Mouse (Mus musculus) intestine, embryonic 16.5 days (tissue): ENCODE measurements around the gene Tvp23b. TPM values are rescaled to one million over a fixed set of nuclear protein-coding genes. Genes with fewer than 3 reads are reported as not detected.

Source experiments
- ATAC-seq: fragments of 200-750 bp; cut with Nextera tagmentation; 2 replicates; pipeline ENCODE4 v1.8.0; 2017; ENCODE audit warnings: moderate TSS enrichment, moderate library complexity
- H3K27ac ChIP-seq: fragments of 300-500 bp; sonication (generic); 2 replicates; pipeline ENCODE4 v1.5.1; 2014; ENCODE audit warnings: mild to moderate bottlenecking, low read length
- H3K27me3 ChIP-seq: fragments of 300-500 bp; sonication (generic); replicated peaks from 2 replicates; pipeline ENCODE4 v1.6.1; 2014; ENCODE audit warnings: low read length, control low read depth, mixed read lengths; ENCODE audit not compliant: control insufficient read depth, insufficient read depth
- H3K36me3 ChIP-seq: fragments of 300-500 bp; sonication (generic); 2 replicates; pipeline ENCODE4 v1.6.1; 2014; ENCODE audit warnings: low read length, control low read depth; ENCODE audit not compliant: control insufficient read depth, insufficient read depth
- H3K4me1 ChIP-seq: fragments of 300-500 bp; sonication (generic); 2 replicates; pipeline ENCODE4 v1.6.1; 2014; ENCODE audit warnings: low read length, control low read depth, mixed read lengths; ENCODE audit not compliant: control insufficient read depth, insufficient read depth
- H3K4me2 ChIP-seq: fragments of 300-500 bp; sonication (generic); 2 replicates; pipeline ENCODE4 v1.6.1; 2014; ENCODE audit warnings: low read depth, low read length, control low read depth
- H3K4me3 ChIP-seq: fragments of 300-500 bp; sonication (generic); 2 replicates; pipeline ENCODE4 v1.5.1; 2014; ENCODE audit warnings: mild to moderate bottlenecking, low read length
- H3K9ac ChIP-seq: fragments of 300-500 bp; sonication (generic); 2 replicates; pipeline ENCODE4 v1.6.1; 2014; ENCODE audit warnings: low read depth, low read length
- H3K9me3 ChIP-seq: fragments of 300-500 bp; sonication (generic); 2 replicates; pipeline ENCODE4 v1.6.1; 2016; ENCODE audit warnings: low read length, control low read depth; ENCODE audit not compliant: control insufficient read depth
- WGBS: fragments of 180-500 bp; shearing (Covaris S2); extraction: QIAGEN DNeasy Blood & Tissue Kit; methylation state at CpG from one replicate; pipeline ENCODE4 v1.1.7; 2014; 5-methylcytosine and 5-hydroxymethylcytosine counted together
- polyA plus RNA-seq: library from polyadenylated mRNA; unstranded; fragments of >200 nt; fragmentation: Nextera tagmentation; extraction: Ambion mirVana; gene quantifications from 2 replicates; pipeline ENCODE4 v1.2.1, GENCODE M21; 2015

The Tvp23b gene
- polyA plus RNA-seq, 1 experiment from 2014 or later: 90.2 TPM

DNA sequence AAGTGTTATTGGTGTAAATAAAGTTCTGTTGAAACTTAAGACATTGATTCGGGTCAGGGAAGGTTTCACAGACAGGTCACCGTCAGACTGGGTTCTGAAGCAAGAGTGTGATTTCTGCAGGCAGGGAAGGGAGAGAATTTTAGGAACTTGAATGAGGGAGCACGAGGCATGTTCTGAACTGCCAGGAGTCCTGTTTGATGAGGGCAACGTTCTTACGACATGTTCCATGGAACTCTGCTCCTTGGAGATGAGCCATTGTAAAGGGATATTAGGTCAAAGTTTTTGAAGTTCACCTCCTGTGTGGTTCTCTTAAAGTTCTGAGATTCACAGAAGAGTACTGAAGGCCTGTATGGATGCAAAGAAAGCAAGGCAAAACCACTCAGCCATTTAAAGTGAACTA is 51.9 kb downstream of the Tvp23b start:
- H3K9ac ChIP-seq: no peak overlapping the region
- no peak overlapping the region for H3K4me3 ChIP-seq
- WGBS: 83% methylated on average over 5 of the region's 5 CpGs
- no peaks in the 10 kb centered on the region for H3K36me3 ChIP-seq
- no peaks in the 10 kb centered on the region for H3K9me3 ChIP-seq
- no peak for ATAC-seq
- H3K27ac ChIP-seq: no peak overlapping the region
- H3K27me3 ChIP-seq: no peaks in the 10 kb centered on the region
- no peak overlapping the region for H3K4me2 ChIP-seq
- H3K4me1 ChIP-seq: no peaks in the 10 kb centered on the region

GRCm38 (mm10) chr11:62933099-62933498 is 53.8 kb downstream of the Tvp23b start:
- Histone ChIP-seq H3K4me2 (no peak overlapping the region), H3K9ac (no peak overlapping the region), H3K36me3 (no peaks in the 10 kb centered on the region), H3K27ac (no peak overlapping the region), H3K4me3 (no peak overlapping the region), H3K9me3 (no peaks in the 10 kb centered on the region), H3K4me1 (no peaks in the 10 kb centered on the region), H3K27me3 (no peaks in the 10 kb centered on the region)
- ATAC-seq: no peak
- 91% methylated on average over 9 of the region's 9 CpGs for WGBS

DNA sequence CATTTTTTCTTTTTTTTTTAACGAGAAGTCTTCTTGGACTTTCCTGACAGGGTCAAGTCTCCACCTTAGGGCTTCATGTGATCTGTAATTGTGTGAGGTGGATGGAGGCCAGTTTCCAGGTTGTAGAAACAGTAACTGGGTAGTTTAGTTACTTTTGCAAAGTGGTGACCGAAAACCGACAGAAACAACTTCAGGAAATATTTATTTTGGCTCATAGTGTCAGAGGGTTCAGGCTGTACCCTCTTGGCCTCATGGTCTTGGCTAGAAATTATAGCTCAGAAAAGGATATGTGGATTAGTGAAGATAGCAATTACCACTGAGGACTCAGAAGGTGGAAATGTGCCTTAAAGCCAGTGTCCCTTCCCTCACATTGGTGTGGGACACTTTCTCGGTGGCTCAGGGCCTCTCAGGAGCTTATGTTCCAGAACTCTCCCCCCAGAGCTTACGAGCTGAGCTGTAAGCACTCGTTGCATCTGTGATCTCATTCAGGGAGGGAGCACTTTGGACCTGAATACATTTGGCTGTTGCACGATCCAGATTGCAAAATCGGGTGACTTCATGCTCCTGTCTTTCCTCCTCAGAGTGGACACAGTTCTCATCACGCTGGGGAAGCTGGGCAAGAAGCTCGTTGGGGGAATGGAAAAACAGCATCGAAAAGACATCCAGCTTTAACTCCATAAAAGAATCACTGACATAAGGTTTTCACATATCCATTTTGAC is 55.7 kb downstream of the Tvp23b start:
- ATAC-seq: no peak

DNA sequence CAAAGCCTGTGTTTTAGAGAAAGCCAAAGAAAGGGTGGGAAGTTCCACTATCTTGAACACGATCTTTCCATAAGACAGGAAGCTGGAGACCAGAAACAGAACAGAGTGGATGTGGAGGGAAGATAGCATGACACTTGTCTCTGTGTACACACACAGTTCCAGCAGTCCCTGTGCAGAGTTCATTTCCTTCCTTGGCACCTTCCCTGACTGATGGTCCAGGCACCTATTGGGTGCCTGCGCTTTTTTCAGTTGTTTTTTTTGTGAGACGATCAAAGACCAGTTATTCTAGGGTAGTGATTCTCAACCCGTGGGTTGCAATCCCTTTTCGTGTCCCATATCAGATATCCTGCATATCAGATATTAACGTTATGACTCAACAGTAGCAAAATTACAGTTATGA is 58.7 kb downstream of the Tvp23b start:
- H3K4me3 ChIP-seq: no peak overlapping the region
- WGBS: 82% methylated on average over 6 of the region's 6 CpGs
- H3K4me2 ChIP-seq: no peak overlapping the region
- no peaks in the 10 kb centered on the region for H3K4me1 ChIP-seq
- ATAC-seq: no peak
- no peak overlapping the region for H3K27ac ChIP-seq
- H3K9me3 ChIP-seq: no peaks in the 10 kb centered on the region
- no peaks in the 10 kb centered on the region for H3K27me3 ChIP-seq
- no peaks in the 10 kb centered on the region for H3K36me3 ChIP-seq
- H3K9ac ChIP-seq: no peak overlapping the region

More for the DNA sequence above, 55.7 kb downstream of the Tvp23b start:
- WGBS: 83% methylated on average over 11 of the region's 11 CpGs
- Histone ChIP-seq H3K4me1 (no peaks in the 10 kb centered on the region), H3K9ac (no peak overlapping the region), H3K4me2 (no peak overlapping the region), H3K9me3 (no peaks in the 10 kb centered on the region), H3K27me3 (no peaks in the 10 kb centered on the region), H3K36me3 (no peaks in the 10 kb centered on the region), H3K27ac (no peak overlapping the region), H3K4me3 (no peak overlapping the region)

- no peaks in the 10 kb centered on the region for H3K4me1 ChIP-seq
- 69% methylated on average over 5 of the region's 5 CpGs for WGBS
- no peak overlapping the region for H3K27ac ChIP-seq
- H3K4me3 ChIP-seq: no peak overlapping the region
- H3K36me3 ChIP-seq: no peaks in the 10 kb centered on the region
- no peaks in the 10 kb centered on the region for H3K27me3 ChIP-seq
- H3K9ac ChIP-seq: no peak overlapping the region
- H3K4me2 ChIP-seq: no peak overlapping the region
- H3K9me3 ChIP-seq: no peaks in the 10 kb centered on the region
- ATAC-seq: no peak
Observed at GRCm38 (mm10) chr11:62938921-62939320, 59.7 kb downstream of the Tvp23b start.

GRCm38 (mm10) chr11:62940176-62940575 is 60.9 kb downstream of the Tvp23b start:
- H3K36me3 ChIP-seq: no peaks in the 10 kb centered on the region
- no peak overlapping the region for H3K4me2 ChIP-seq
- no peak overlapping the region for H3K9ac ChIP-seq
- H3K4me1 ChIP-seq: no peaks in the 10 kb centered on the region
- WGBS: 82% methylated on average over 3 of the region's 3 CpGs
- H3K9me3 ChIP-seq: no peaks in the 10 kb centered on the region
- no peak overlapping the region for H3K27ac ChIP-seq
- ATAC-seq: no peak
- no peak overlapping the region for H3K4me3 ChIP-seq
- H3K27me3 ChIP-seq: no peaks in the 10 kb centered on the region

GRCm38 (mm10) chr11:62943538-62943937 is 64.3 kb downstream of the Tvp23b start:
- no peak overlapping the region for H3K4me3 ChIP-seq
- WGBS: 77% methylated on average over 6 of the region's 6 CpGs
- H3K27me3 ChIP-seq: no peaks in the 10 kb centered on the region
- H3K9ac ChIP-seq: no peak overlapping the region
- no peak overlapping the region for H3K27ac ChIP-seq
- H3K4me1 ChIP-seq: no peaks in the 10 kb centered on the region
- no peaks in the 10 kb centered on the region for H3K36me3 ChIP-seq
- H3K9me3 ChIP-seq: no peaks in the 10 kb centered on the region
- H3K4me2 ChIP-seq: no peak overlapping the region
- ATAC-seq: no peak

GRCm38 (mm10) chr11:62945514-62945913 is 66.3 kb downstream of the Tvp23b start:
- Histone ChIP-seq H3K27me3 (no peaks in the 10 kb centered on the region), H3K27ac (no peak overlapping the region), H3K36me3 (no peaks in the 10 kb centered on the region), H3K4me3 (no peak overlapping the region), H3K4me1 (no peaks in the 10 kb centered on the region), H3K4me2 (no peak overlapping the region), H3K9me3 (no peaks in the 10 kb centered on the region), H3K9ac (no peak overlapping the region)
- peak; percentile 70; the same call in 1 of the 2 replicates for ATAC-seq
- WGBS: 49% methylated on average over 4 of the region's 4 CpGs

- Histone ChIP-seq H3K27ac (no peak overlapping the region), H3K4me1 (no peaks in the 10 kb centered on the region), H3K9ac (no peak overlapping the region), H3K4me3 (no peak overlapping the region), H3K9me3 (no peaks in the 10 kb centered on the region), H3K27me3 (no peaks in the 10 kb centered on the region), H3K4me2 (no peak overlapping the region), H3K36me3 (no peaks in the 10 kb centered on the region)
- WGBS: 83% methylated on average over 1 of the region's 1 CpGs
- ATAC-seq: no peak
Observed at GRCm38 (mm10) chr11:62949548-62949947, 70.3 kb downstream of the Tvp23b start.

DNA sequence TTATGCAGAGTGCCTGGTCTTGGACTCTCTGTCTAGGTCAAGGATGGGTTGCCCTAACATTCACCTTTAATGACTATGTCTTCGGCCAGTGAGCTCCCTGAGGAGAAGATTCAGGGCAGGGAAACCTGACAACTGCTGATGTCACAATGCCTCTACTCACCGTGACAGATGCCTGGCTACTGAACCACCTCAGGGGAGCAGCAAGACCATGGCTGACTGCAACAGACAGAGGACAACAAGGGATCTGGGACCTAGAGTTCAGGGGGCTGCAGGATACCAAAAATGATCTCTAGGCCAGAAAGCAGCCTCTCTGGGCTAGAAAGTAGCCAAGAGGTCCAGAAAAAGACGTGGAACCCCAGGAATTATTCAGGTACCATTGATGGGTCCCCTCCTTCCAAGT is 71.8 kb downstream of the Tvp23b start, which contains the start of gene Cdrt4:
Cdrt4 (plus strand) TSS at position 182 of the 400 bp plus-strand sequence.
- ATAC-seq: no peak
- Histone ChIP-seq H3K4me1 (no peaks in the 10 kb centered on the region), H3K4me2 (no peak within 1 kb of the TSS), H3K27me3 (no peaks in the 10 kb centered on the region), H3K4me3 (no peak within 1 kb of the TSS), H3K36me3 (no peaks in the 10 kb centered on the region), H3K9ac (no peak within 1 kb of the TSS), H3K9me3 (peaks cover 5% of the 10 kb centered on the region; the same call in 1 of the 2 replicates), H3K27ac (no peak within 1 kb of the TSS)
- WGBS: 85% methylated on average over 3 of the region's 3 CpGs
